Mouse (Mus musculus): Measurements from ENCODE around the gene Fcrl5.

Fcrl5 gene

DNA sequence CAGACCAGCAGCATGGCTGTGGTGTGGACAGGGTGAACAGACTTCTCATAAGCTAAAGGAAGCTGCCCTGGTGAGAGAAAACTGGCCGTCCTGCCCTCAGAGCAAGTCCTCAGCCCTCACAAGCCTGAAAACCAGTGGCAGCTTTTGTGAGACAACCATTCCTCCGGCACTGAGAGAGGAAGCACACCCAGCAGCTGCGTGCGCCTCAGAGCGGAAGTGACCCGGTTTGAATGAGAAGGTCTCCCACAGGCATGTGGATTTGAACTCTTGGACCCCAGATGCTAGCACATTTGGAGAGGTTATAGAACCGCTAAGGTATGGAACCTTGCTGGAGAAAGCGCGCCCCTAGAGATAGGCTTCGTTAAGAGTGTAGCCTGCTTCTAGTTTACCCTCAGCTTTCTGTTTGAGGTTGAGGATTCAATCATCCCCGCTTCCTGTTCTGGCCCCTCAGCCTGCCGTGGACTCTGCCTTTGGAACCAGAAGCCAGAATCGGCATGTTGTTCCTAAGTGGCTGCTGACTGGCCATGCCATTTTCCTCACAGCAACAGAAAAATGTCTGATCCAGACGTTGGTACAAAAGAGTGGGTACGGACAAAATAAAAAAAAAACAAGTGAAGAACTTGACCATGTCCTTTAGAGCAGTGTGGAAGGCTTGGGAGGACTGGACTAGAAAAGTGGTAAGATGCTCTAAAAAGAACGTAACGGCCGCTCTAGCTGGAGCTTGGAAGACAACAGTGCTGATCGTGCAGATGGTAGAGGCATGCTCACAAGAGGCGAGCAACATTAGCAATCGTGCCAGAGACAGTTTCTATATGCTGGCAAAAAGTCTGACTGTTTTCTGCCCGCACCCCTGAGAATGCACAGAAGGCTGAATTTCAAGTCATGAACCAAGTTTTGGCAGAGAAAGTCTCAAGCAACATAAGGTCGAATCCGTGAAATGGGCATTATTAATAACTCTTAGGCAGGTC lies 64.8 kb downstream of the Fcrl5 start:
- peak; percentile 64 for DNase-seq (ENCODE audit: low read depth)

DNA sequence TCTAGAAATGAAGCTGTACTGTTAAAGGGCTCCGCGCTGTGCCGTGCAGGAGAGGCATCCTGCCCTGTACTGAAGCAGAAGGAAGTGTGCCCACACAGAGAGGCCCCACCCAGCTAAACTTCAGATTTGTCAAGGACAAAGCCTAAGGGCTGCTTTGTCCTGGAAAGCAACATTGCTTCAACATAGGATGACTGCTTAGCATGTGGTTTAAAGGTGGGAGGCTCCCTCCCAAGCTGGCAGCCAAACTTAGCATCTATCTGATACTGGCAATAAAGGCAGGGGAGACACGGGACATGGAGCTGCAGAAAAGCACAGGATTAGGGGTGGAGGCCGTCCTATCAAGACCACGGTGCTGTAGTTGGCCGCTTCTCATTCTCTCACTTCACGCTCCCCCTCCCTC lies 65.6 kb downstream of the Fcrl5 start:
- DNase-seq (ENCODE audit: low read depth): no peak

DNA sequence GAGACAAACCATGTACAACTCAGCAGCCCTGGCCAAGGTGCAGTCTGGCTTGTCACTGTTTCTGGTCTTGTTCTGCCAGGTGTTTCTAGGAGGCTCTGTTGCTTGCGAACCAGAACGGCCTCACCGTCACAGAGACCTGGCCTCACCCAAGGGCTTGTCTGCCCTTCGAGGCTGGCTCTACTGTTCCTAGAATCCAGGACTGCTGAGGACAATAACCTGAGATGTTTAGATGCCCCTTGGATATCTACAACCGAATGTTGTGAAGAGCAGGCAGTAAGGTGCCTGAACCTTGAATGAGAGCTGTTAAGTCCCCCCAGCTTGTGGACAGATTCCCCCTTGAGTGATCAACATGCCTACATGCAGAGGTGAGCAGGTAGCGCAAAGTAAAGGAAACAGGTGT lies 67.2 kb downstream of the Fcrl5 start:
- no peak for DNase-seq (ENCODE audit: low read depth)

DNA sequence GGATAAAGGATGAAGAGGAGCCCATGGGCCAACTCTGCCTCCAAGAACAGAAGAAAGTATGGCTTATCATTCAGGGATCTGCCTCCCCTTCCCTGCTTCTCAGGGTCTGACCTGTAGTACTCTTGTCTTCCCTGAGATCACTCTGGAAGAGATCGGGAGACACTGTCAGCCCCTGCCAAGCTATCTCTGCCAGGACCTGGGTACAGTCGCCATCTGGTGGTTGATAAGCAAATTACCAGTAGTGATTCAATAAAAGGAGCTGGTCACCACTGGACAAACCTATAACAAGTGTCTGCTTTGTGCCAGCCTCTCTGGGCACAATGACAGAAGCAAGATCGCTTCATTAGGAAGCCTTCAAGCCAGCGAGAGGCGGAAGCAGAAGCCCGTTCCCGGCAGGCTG lies 68.8 kb downstream of the Fcrl5 start:
- DNase-seq (ENCODE audit: low read depth): peak; percentile 63

DNA sequence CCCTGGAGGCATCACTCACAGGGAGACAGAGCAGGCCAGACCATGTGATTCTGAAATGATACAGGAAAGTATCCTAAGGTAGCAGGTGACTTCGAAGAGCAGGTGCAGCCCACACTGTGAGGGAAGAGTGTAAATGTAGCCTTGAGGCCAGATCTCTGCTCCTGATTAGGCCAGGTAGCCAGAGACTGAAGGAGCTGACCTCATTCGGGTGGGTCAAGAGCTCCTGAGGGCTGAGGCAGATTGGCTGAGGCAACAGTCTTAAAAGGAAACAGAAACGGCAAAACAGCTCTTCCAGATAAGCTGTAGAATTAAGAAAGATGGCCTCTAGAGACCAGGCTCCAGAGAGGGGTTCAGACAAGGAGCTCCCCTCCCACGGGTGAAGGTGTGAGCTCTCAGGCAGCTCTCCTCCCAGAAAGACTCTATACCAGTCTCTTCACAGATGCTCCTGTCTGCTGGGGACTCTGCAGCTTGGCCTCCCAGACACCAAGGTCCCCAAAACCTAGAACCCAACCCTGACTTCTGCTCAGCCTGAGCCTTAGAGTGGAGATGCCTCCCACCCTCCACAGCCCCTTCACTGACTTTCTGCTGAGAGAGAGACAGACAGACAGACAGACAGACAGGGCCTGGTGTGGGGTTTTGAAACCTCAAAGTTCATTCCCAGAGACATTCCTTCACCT lies 69.3 kb downstream of the Fcrl5 start:
- DNase-seq (ENCODE audit: low read depth): no peak

DNA sequence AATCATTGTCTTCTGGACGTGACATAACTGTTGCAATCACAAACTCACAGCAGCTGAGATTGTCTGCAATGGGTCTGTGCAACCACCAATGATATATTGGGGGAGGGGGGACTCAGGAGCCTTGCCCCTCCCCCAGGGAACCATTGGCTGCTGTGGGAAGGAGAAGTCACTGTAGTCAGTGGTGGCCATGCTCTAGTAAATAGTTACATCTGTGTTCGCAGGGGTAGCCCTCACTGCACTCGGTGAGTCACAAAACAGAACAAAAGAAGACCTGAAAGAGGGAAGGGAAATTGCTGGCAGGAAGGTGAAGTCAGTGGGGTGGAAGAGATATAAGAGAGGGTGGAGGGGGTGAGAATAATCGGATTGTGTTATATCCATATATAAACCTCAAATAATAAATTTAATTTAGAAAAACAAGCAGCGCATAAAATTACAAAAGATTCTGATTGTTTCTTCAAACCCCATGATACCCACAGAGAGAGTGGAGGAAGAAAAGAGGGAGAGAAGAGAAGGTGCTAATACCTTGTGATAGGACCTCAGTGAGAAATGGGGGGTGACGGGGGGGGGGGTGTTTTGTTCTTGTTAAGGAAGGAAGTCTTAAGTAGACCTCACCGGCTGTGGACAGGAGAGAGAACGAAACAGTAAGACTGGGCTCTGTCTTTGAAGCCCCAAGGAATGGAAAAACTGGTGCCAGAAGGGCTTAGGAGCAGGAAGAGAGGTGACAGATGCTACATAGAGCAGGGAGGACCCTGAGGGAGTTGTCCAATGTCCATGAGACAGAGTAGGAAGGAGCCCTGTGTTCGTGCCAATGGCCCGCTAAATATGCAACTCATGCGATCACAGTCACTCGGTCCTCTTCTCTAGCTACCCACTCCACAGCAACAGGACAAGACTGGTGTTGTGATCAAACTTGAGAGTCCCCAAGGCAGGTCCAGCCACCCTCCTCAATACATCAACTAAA lies 71.2 kb downstream of the Fcrl5 start:
- DNase-seq (ENCODE audit: low read depth): peak; percentile 29

DNA sequence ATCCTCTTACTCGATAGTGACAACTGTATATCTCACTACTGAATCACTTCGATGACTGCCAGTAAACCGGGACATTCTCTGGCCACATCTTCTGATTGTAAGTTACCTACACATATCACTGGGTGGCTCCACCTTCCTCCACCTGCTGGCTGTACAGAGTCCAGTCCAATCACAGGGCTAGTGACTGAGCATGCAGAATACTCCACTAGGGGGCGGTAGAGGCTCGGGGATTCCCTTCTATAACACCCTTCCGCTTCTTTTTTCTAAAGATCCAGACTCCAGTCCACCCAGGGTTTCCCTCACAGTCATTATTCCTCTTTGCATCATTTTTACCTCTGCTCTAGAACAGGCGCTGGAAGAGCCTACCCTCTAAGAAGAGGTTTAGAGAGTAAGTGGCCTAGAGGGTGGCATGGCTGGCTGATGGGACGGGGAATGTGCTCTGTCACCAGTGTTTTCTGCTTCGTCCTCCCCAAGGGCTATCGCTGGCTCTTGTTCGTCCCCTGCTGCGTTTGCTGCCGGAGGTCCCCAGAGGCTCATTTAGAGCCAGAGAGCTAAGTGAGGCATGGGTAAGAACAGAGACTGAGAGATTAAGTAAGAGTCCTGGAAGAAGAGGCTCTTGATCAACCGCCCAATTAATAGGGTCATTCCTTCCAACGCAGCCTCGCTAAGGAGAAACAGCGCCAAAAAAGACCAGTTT lies 72.8 kb downstream of the Fcrl5 start:
- peak; percentile 88 for DNase-seq (ENCODE audit: low read depth)

DNA sequence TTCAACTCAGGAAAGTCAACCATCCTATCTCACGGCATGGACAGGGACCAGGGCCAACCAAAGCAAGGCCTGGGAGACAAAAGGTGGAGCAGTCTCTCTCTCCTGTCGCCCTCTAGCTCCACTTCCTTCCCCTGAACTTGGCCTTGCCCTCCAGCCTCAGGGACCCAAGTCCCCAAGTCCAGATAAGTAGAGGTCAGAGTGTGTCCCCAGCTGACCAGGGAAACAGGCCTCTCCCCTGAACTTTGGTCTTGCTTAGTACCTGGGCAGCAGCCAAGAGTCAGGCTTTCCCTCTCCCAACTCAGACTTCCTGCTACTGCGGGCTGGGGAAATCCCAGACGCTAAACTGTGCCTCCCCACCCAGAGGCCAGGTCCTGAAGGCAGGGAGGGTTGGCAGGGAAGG lies 73.5 kb downstream of the Fcrl5 start:
- peak; percentile 30 for DNase-seq (ENCODE audit: low read depth)

DNA sequence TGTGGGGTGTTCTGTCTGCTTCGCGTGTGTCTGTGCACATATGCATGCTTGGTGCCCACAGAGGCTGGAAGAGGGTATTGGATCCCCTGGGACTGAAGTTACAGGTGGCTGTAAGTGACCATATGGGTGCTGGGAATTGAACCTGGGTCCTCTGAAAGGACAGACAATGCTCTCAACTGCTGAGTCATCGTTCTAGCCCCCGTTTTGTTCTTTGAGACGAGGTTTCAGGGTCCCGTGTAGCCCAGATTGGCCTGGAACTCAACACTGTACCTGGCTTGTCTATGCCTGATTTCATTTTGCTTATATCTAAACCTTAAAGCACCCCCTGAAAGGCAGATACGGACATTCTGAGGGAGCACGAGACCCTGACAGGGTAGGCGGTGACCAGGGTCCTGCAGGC lies 75.3 kb downstream of the Fcrl5 start:
- DNase-seq (ENCODE audit: low read depth): no peak

DNA sequence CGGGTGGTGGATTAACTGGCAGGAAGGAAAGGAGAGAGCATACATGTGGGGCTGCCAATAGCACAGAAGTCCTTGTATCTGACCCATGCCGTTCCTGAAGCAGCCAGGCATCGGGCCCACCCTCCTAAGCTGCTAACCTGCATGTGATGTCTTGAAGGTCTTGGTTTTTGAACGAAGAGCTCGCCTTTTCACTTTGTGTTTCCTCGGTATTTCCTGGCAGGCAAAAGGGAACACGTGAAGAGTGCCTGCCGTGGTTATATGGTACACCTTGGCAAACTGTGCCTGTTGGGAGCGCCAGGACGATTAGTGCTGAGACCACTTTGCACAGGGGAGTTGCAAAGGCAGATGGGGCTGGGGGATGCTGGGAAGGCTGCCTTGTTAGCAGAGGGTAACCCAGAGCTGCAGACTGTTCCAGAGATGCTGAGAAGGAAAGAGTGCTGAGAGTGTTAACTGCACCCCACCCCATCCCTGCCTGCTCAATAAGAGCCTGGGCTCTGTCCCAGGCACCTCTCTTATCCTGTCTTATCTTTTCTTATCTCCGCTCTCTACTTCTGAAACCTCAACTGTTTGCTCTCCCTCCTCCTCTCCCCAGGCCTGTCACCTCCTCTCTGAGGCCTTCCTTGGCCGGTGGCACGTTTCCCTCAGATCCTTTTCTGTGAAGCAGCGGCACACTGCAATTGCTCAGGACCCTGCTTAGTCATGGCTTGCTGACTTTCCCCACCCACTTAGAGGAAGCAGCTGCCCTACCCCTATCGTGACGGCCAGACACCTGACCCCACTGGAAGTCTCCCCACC lies 76.6 kb downstream of the Fcrl5 start:
- peak; percentile 93 for DNase-seq (ENCODE audit: low read depth)

DNA sequence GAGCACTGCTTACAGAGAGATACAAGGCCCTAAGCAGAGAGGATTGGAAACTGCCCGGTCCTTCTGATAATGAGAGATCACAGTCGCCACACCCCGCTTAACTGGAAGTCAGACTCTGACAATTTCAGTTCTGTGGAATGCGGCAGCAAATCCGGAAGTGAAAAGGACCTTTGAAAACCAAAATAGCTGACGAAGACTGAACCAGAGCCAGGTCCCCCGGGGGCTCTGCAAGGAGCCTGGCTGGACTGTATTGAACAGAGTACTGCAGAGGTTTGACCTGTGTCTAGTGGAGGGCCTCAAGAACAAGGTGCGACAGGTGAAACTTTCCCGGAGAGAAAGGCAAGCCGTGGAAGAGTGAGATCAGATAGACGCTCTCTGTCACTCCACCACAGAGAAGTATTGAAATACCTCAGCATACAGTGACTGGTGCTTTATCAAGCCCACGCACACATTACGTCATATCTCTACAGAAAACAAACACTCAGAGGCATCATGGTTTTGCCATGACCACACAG lies 80.1 kb downstream of the Fcrl5 start:
- DNase-seq (ENCODE audit: low read depth): peak; percentile 74

DNA sequence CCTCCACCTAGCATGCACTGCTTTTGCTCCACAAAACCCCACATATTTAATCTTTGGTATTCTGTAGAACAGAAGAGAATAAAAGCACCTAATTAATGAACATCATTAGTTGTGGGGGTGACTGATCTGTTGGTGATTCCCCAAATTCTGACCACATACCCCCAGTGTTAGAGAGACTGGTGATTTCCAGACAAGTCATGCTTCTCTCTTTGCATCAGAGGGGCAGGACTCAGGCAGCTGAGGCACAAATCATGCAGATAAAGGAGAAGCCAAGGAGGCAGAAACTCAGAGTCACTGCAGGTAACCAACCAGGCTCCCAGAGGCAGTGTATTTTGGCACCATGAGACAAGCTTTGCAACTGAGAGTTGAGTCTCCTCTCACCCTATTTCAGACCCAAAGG lies 82.9 kb downstream of the Fcrl5 start:
- DNase-seq (ENCODE audit: low read depth): no peak

DNA sequence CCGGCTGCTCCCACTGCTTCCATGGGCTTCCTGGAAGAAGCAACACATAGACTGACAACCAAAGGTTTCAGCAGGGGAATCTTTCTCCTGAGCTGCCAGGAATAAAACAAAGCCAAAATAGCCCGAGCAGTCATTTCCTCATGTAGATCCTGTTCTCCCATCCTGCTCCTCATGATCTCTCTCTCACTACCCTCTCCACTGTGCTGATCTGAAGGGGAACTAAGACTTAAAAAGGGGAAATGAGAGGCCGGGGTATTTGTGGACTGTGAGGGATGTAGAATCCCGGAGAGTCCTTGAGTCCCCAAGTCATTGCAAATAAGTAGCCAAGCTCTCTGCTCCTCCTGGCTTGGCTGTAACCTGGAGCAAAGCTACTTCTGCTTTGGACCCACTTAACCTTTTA lies 85.6 kb downstream of the Fcrl5 start:
- no peak for DNase-seq (ENCODE audit: low read depth)

DNA sequence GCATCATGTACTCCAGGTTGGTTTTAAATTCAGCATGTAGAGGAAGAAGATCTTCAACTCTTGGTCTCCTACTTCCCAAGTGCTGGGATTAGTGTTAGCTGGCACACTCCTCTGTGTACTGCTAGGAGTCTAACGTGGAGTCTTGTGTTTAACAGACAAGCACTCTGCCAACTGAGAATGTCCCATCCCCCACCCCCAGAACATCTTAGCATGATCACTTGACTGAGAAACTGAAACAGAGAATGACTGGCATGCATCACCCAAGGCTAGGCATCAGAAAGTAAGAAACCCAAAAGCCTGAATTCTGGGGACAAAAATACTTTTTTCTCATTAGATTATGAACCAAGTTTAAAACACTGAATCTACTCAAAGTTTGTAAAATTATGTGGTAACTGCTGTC lies 86.3 kb downstream of the Fcrl5 start:
- no peak for DNase-seq (ENCODE audit: low read depth)

DNA sequence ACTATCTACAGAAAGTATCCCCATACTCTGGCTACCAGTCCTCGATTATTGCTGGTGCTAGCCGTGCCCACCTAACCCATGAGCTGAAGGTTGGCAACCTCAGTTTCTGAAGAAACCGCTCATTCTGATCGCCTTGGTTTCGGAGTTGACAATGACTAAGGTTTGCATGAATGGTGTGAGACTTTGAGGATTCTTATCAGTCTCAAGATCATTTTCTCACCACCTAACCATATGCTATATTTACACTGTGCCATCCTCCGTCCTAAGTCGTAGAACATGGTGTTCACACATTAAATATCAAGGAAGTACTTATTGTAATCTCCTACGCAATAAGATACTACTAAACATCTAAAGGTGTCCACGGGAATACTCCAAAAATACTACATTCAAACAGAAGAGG lies 88.1 kb downstream of the Fcrl5 start:
- DNase-seq (ENCODE audit: low read depth): no peak

DNA sequence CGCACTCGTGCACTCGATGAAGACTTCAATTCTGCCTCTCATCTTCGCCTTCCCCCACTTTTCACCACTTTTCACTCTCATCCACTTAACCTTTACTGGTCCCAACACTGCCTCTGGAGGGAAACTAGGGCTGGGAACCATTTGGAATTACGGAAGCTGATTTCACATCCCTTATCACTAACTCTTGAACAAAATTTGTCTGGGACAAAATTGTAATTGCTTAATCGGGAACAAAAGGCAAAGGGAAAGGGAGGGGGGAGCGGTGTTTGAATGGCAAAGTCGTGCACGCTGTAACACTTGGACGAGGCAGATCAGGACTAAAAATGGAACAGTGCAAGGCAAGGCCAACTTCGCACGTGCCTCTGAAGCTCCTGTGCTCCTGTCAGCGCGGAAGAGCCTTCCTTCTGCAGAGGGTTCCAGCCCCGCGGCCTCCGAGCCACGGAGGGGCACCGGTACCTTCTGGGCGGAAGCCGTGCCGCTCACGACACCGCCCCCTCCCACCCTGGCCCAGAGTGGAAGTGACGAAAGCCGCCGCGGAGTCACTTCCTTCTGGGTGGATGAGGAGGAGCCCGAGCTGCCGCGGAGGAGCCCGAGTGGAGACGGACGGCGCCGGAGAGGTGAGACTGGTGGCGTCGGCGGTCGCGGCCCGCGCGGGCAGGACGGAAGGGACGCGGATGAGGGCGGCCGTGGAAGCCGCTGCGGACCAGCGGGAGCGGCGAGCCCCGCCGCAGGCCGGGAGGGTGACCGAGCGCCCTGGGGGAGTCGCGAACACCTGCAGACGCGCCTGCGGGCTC lies 89.7 kb downstream of the Fcrl5 start, which contains the start of gene Etv3:
Gene Etv3 (plus strand): TSS at position 365 of the 794 bp plus-strand sequence.
- DNase-seq (ENCODE audit: low read depth): peak; percentile 84

DNA sequence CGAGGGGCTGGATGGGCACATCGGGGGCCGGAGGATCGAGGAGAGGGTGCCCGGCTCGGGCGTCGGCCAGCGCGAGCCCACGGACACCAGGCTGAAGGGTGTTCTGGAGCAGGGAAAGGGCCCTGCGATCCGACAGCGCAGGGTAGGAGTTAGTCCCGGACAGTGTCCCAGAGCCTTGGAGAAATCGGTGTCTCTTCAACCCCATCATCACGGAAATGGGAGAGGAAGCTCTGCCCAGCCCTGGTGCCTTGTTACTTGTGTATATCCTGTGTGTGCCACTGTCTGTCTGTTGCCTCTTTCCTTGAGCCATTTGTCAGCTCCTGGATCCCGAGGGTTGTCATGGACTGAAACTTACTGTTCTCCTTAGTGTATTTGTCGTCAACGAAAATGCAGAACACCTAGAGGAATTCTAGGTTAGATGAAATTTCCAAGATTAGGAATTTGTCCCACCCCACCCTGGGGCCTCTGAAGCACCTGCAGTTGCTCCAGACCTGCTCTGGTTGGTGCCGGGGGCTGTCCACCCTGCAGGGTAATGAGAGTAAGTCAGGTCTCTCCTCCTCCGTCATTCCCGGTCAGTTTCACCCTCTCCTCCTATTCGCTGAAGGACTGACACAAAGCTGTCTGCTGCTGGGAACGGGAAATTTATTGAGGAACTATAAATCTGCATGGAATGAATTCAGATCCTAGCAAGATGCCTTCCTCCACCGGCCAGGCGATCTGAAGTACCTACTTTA lies 90.4 kb downstream of the Fcrl5 start:
- peak; percentile 36 for DNase-seq (ENCODE audit: low read depth)

DNA sequence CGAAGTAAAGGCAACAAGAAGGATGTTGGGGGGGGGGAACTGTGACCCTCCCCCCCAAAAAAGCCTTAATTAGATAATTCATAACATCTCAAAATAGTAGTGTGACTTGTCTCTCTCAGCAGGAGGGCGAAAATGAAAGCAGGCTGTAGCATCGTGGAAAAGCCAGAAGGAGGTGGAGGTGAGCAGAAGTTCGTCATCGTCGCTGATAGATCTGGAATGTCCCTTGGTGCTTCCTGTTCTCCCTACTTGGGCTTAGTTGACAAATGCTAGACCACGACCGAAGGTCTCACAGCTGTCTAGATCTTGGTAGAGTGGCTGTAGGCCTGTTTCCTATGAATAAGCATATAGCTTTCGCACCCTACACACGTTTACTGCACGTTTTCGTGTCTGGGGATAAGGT lies 91.6 kb downstream of the Fcrl5 start:
- peak; percentile 46 for DNase-seq (ENCODE audit: low read depth)

DNA sequence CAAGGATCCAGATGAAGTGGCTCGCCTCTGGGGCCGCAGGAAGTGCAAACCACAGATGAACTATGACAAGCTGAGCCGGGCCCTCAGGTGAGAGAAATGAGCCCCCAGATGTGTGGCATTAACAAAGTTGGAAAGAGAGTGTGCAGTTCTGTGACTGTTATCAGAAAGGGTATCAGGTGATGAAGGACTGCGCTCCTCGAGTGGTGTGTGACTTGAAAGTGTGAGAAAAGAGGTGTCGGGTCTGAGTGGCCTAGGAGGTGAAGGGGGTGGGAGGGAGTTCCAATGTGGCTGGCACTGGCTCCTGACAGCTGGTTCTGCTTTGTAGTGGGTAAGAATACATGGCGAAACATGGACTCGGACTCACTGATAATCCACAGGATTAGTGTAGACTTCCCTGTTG lies 92.4 kb downstream of the Fcrl5 start:
- DNase-seq (ENCODE audit: low read depth): no peak
